Mouse (Mus musculus) c-Kit-positive CD71-positive TER-119-positive erythroid progenitor cells, embryonic 14.5 days (primary cell): ENCODE results near the gene Ccdc114.
"Not testable (repeated sequence)": the region's sequence is repeated elsewhere in the genome, so short reads cannot be mapped to it uniquely, and the experiment has no call there.

ENCODE experiments used
- DNase-seq: peaks from one replicate; pipeline ENCODE4 v3.0.0-alpha.2; 2013; ENCODE audit warnings: low spot score

Ccdc114 gene

GRCm38 (mm10) chr7:45919083-45919671, 4.7 kb upstream of the Ccdc114 start:
- DNase-seq: no peak

- no peak for DNase-seq
These were observed 4.1 kb upstream of the Ccdc114 start for GRCm38 (mm10) chr7:45919761-45920160.

- DNase-seq: no peak
These were observed 3.2 kb upstream of the Ccdc114 start for GRCm38 (mm10) chr7:45920583-45921241.

- DNase-seq: peak; percentile 62
These were observed 2.6 kb upstream of the Ccdc114 start, which contains the start of gene Emp3 for GRCm38 (mm10) chr7:45921242-45921621. Gene Emp3 (minus strand): TSS chr7:45921404.

- DNase-seq: no peak
These were observed 1.8 kb upstream of the Ccdc114 start for GRCm38 (mm10) chr7:45921950-45922600.

GRCm38 (mm10) chr7:45922928-45923761, 727 bp upstream of the Ccdc114 start:
- peak; percentile 92 for DNase-seq

- DNase-seq: no peak
These were observed 551 bp downstream of the Ccdc114 start for GRCm38 (mm10) chr7:45924429-45924816.

- no peak for DNase-seq
These were observed 4.9 kb downstream of the Ccdc114 start for GRCm38 (mm10) chr7:45928626-45929295.

- DNase-seq: no peak
These were observed 5.8 kb downstream of the Ccdc114 start for GRCm38 (mm10) chr7:45929688-45930087.

GRCm38 (mm10) chr7:45933766-45934165, 9.9 kb downstream of the Ccdc114 start:
- not testable (repeated sequence) for DNase-seq

GRCm38 (mm10) chr7:45935114-45935513, 11.2 kb downstream of the Ccdc114 start:
- peak; percentile 56 for DNase-seq

- no peak for DNase-seq
These were observed 16.0 kb downstream of the Ccdc114 start for GRCm38 (mm10) chr7:45939836-45940235.

GRCm38 (mm10) chr7:45941986-45942385, 18.1 kb downstream of the Ccdc114 start:
- no peak for DNase-seq

- not testable (repeated sequence) for DNase-seq
These were observed 19.4 kb downstream of the Ccdc114 start for GRCm38 (mm10) chr7:45943280-45943679.

GRCm38 (mm10) chr7:45949061-45949460, 25.2 kb downstream of the Ccdc114 start:
- no peak for DNase-seq

GRCm38 (mm10) chr7:45956611-45957010, 32.7 kb downstream of the Ccdc114 start:
- no peak for DNase-seq

- DNase-seq: no peak
These were observed 48.2 kb downstream of the Ccdc114 start for GRCm38 (mm10) chr7:45971831-45972723.

GRCm38 (mm10) chr7:45973271-45973687, 49.4 kb downstream of the Ccdc114 start:
- no peak for DNase-seq

GRCm38 (mm10) chr7:45974103-45974502, 50.2 kb downstream of the Ccdc114 start:
- no peak for DNase-seq

- no peak for DNase-seq
These were observed 50.6 kb downstream of the Ccdc114 start for GRCm38 (mm10) chr7:45974512-45974911.

- DNase-seq: no peak
These were observed 57.7 kb downstream of the Ccdc114 start for GRCm38 (mm10) chr7:45981612-45982011.
